Mouse (Mus musculus) brain, embryonic 14.5 days (tissue): ENCODE results near the gene Dysf. TPM values are rescaled to one million over a fixed set of nuclear protein-coding genes. Genes with fewer than 3 reads are reported as not detected.
A peak's percentile ranks its signal among the peaks of the same experiment; 100 is the strongest.

Experiments used
- DNase-seq: peaks from one replicate; pipeline ENCODE4 v3.0.0-alpha.2; 2011; ENCODE audit warnings: low read depth
- CTCF ChIP-seq: fragments of 200-500 bp; IDR thresholded peaks from 2 replicates; pipeline ENCODE4 v1.5.1; 2012; ENCODE audit warnings: inconsistent platforms, mild to moderate bottlenecking, moderate library complexity, borderline replicate concordance; ENCODE audit not compliant: insufficient read depth, insufficient read length; ENCODE audit errors: extremely low read depth
- POLR2A ChIP-seq: fragments of 200-500 bp; IDR thresholded peaks from 2 replicates; pipeline ENCODE4 v1.6.1; 2012; ENCODE audit warnings: mild to moderate bottlenecking, inconsistent platforms, borderline replicate concordance; ENCODE audit not compliant: poor library complexity, insufficient read depth, insufficient read length, severe bottlenecking; ENCODE audit errors: extremely low read depth
- polyA plus RNA-seq: library from polyadenylated mRNA; depleted of rRNA; stranded (reverse); fragments of >200 nt; gene quantifications from 2 replicates; pipeline ENCODE4 v1.2.3, GENCODE M21; 2012

Gene Dysf
- polyA plus RNA-seq, 1 experiment: 3.9 TPM

DNA sequence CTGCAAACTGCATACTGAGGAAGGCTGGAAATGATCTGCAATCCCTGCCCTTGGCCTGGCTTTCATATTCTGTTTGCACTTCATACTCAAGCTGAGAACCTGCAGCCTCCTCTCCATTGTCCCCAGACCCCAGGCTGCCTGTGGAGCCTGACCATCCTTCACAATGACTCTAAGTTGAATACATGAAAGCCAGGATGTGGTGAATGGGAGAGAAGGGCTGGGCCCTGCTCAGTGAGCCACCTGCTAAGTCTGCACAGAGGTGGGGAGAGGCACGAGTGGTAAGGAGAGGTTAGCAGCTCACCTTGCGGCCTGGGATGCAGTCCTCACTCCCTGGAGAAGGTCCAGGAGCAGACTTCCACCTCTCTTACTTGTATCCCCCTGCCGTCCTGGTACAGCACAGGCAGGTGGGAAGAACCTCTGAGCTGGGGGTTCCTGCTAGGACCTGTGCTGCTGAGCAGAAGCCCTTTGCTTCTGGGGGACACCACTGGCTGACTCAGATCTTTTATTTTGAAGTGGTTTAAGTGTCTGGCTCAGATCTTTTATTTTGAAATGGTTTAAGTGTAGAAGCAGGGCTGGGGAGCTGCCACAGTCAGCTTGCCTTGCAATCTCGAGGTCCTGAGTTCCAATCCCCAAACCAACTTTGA, 51.5 kb downstream of the Dysf start:
- TF ChIP-seq POLR2A (no peak), CTCF (no peak)
- no peak for DNase-seq

DNA sequence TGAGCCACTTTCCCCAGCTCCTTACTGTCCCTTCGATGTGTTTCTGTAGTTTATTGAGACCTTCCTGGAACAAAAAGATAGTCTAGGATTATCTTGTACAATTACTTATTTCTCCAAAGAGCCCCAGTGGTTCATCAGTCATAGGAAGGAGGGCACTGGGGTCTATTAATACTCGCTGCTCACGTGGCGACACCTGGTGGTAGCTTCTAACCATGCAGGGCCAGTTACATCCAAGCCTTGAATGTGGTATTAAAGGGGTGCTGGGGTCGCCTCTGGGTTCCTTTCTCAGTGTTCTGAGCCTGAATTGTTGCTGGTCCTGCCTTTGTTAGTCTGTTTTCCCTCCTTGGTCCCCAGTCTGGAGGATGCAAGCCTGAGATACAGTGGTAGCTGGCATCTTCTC, 52.9 kb downstream of the Dysf start:
- TF ChIP-seq POLR2A: no peak
- TF ChIP-seq CTCF: peak; percentile 90
- peak; percentile 82 for DNase-seq

DNA sequence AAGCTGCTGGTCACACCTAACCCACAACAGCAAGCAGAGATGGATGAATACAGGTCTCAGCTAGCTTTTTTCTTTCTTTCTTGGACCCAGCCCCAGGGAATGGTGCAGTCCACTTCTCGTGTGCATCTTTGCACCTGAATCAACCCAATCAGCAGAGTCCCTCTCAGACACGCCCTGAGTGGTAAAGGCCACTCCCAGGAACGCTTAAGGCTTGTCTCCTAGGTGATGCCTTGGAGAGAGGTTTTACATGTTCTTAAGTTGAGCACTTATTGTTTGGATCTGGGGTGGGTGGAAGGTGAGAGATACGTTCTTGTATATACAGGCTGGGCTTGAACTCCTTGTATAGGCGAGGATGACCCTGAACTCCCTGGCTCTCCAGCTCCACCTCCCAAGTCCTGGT, 54.2 kb downstream of the Dysf start:
- no peak for DNase-seq
- TF ChIP-seq POLR2A (no peak), CTCF (no peak)

DNA sequence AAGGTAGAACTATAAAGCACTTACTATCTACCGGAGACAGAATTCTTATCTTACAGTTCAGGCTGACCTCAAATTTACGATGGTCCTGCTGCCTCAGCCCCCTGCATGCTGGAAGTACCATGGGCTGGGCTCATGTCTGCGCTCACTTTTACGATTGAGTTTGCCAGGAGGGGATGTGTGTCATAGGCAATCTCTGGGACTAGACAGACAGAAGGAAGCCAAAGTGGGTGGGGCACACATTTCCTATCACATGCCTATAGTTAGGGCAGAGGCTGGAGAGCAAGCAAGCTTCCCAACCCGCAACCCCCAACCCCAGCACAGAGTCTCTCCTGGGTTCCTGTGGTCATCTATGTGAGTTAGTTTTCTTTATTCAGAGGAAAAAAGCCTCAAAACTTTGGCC, 59.8 kb downstream of the Dysf start:
- DNase-seq: no peak
- no peak for TF ChIP-seq CTCF
- no peak for TF ChIP-seq POLR2A

DNA sequence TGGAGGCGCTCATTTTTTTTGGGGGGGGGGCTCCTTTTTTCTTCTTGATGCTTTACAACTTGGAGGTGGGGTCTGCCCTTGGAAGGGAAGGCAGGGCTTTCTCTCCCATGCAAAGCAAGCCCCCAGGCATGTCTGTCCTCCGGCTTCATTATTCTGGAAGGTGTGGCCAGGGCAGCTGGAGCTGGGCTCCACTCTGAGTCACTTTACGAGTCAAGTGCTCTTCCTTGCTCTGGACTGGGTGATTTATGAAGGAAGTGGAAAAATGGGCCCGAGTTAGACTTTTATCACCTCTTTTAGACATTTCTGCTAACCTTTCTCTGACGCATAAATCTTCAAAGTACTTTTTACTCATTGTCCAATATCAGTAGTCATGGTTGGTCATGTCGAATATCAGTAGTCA, 61.9 kb downstream of the Dysf start:
- no peak for DNase-seq
- TF ChIP-seq CTCF (no peak), POLR2A (no peak)

DNA sequence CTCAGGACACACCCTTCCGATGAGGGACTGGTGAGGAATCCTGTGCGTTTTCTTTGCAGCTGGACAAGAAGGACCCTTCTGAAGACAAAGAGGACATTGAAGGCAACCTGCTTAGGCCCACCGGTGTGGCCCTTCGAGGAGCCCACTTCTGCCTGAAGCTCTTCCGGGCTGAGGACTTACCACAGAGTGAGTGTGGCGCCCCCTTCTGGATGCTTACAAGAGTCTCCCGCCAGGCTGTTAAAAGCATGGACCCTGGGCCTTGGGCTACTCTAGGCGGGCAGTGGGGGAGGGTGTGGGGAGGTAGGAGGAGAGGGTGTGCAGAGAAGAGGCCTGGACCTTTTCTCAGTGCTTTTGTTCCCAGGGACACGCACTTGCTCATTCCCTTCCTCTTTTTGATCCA, 64.2 kb downstream of the Dysf start:
- no peak for DNase-seq
- TF ChIP-seq CTCF: peak; percentile 35; the same call in 1 of the 2 replicates
- no peak for TF ChIP-seq POLR2A

DNA sequence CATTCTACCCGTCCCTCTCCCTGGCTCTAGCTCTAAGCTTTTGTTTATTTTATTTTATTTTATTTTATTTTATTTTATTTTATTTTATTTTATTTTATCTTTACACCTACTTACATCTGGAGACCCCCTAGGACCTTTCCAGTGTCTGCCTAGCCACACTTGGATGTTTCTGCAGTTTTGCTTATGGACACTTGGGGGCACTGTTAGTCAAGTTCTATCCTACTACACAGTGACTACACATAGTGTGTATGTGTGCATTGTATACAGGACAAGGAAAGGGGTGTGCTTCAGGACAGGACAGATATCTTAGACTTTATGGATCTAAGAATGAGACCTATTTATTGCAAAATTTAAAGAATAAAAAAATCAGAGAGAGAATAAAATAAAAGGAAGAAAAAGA, 69.8 kb downstream of the Dysf start:
- DNase-seq: peak; percentile 14
- no peak for TF ChIP-seq POLR2A
- TF ChIP-seq CTCF: peak; percentile 43; the same call in 1 of the 2 replicates

DNA sequence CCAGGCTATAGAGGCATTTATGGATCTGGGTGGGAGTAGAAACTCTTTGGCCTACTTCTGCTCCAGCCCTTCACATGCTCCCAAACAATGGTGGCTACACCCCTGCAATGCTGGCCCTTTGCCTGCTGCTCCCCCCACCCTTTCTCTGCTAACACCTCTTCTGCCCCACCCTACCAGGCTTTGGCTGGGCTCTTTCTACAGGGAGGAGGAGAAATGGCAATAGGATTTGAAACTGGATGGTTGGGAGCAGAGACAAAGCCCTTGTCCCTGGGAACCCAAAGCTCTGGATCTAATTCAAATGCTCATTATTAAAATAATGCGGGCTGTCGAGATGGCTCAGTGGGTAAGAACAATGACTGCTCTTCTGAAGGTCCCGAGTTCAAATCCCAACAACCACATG, 72.2 kb downstream of the Dysf start:
- TF ChIP-seq POLR2A: no peak
- TF ChIP-seq CTCF: no peak
- DNase-seq: peak; percentile 19

DNA sequence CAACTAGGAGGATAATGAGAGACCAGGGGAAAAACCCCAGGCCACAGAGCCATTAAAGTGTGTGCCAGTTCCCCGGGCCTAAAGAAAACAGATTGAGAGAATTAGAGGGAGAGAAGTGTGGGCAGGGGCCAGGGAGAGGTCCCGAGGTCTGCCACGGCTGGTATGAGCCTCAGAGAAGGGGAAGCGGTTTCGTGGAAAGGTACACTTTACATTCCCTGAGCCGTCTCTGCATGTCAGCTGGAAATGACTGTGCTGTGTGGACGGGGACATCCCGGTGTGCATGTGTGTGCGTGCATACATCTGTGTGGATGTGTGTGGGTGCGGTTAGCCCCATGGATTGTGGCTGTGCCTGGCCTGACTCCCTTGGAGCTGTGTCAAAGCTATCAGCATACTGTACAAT, 76.4 kb downstream of the Dysf start:
- TF ChIP-seq POLR2A: no peak
- TF ChIP-seq CTCF: no peak
- DNase-seq: no peak

DNA sequence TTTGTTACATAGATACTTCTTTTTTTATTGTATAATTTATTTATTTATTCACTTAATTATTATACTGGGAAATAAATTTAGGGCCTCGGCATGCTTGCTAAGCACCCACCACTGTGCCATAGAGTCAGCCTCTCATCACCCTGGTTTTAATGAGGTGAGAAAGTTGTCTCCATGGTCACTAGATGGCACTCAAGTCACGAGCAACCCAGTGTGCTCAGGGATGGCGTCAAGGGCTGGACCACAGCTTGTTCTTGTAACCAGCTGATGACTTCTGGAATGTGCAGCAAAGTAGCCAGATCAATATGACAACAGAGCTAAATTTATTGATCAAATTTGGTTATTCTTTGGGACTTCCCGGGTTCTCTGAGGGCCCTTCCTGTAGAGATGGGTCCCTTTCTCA, 85.1 kb downstream of the Dysf start:
- DNase-seq: peak; percentile 87
- TF ChIP-seq CTCF: peak; percentile 85
- TF ChIP-seq POLR2A: no peak

DNA sequence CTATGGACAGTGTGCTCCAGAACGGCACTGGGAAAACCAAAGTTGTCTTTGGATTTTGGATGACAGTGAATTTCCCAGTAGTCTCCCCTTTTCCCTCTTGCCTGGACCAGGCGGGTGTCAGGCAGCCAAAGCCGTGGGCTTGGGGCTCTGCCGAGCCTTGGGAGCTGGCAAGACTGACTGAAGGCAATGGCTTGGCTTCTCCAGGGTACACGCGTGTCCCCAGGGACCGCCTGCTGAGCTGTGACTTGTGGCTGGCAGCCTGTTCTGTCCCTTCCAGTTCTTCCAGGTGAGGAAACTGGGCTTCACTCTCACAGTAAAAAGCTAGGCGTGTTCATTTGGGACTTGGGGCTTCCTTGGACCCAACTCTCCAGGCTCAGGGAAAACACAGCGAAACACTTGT, 86.1 kb downstream of the Dysf start:
- TF ChIP-seq POLR2A (no peak), CTCF (no peak)
- no peak for DNase-seq

DNA sequence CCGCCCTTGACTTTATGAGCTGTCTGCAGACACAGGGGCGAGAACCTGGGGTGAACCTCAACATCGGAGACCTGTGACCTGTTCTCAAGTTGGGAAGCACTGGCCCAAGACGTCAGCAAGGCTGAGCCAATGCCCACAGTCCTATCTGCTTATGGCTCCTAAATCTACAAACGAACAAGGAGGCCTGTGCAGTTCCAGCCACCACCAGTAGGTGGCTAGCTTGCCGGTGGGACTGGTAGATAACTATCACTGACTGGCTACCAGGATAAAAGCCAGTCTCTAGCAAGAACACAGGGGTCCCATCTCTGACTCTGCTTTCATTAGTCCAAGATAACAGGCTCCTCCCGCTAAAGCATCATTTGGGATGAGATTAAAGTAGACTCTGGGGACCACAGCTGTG, 86.6 kb downstream of the Dysf start:
- no peak for TF ChIP-seq POLR2A
- TF ChIP-seq CTCF: peak; percentile 86
- DNase-seq: peak; percentile 83
